Comparison of ENCODE assay signal across 12 mouse cellular contexts in genomic region chr5:141379836-141380773, GRCm38 (mm10).
DNase-seq lines count a peak whose midpoint lies in the region; ATAC-seq and TF ChIP-seq lines count a peak whose summit lies in the region.
"Had no signal": no experiment of that assay in that cellular context is flagged by ENCODE, and none has a peak within 500 bp of the region (broad histone marks: within the 10 kb centered on the region; RNA-seq: fewer than 3 reads in every experiment).

No protein-coding gene starts in this region.

- WGBS in heart, embryonic 10.5 days: 68% methylated on average over 9 of the region's 9 CpGs
- 45% methylated on average over 9 of the region's 9 CpGs for WGBS in embryonic facial prominence, embryonic 14.5 days
- WGBS in kidney, embryonic 16.5 days: 37% methylated on average over 9 of the region's 9 CpGs

- dilution Hi-C loops in CH12.LX (cut with MboI; ENCODE audit: extremely low pct_ligation_motif_present, extremely low pct_unique_long_range_greater_than_20kb, low sequenced_read_pairs): no loop called here

- H3K36me3 ChIP-seq in heart, embryonic 10.5 days: no peaks in the 10 kb centered on the region
- H3K36me3 ChIP-seq in CH12.LX (replicated peaks in 1 of 2; ENCODE audit: control insufficient read depth in 1 of 2, insufficient read depth in 1 of 2, low read length in 1 of 2): no peaks in the 10 kb centered on the region
- no peaks in the 10 kb centered on the region for H3K36me3 ChIP-seq in embryonic facial prominence, embryonic 14.5 days (ENCODE audit: control insufficient read depth, insufficient read depth, low read length)
- H3K36me3 ChIP-seq in kidney, embryonic 16.5 days (ENCODE audit: insufficient read depth, low read length): no peaks in the 10 kb centered on the region
- H3K36me3 ChIP-seq: heart, embryonic 13.5 days had no signal

- in situ Hi-C loops in CH12.LX (cut with MboI; ENCODE audit: low pct_ligation_motif_present, low pct_unique_long_range_greater_than_20kb, low sequenced_read_pairs): no loop called here

- no peak for TF ChIP-seq CTCF in CH12.LX (conservative IDR thresholded peaks at IDR 0.05 in 1 of 2, IDR thresholded peaks at IDR 0.05 in 1 of 2; ENCODE audit: low read depth in 2 of 2, low read length in 2 of 2)

- TF ChIP-seq EP300 in CH12.LX (IDR thresholded peaks at IDR 0.05; ENCODE audit: low read length): no peak

- DNase-seq in heart, embryonic 10.5 days (ENCODE audit: low spot score): no peak
- no peak for DNase-seq in heart, postnatal 4 days
- peak; percentile 34 for DNase-seq in CH12.LX (ENCODE audit: extremely low read depth)
- DNase-seq in embryonic facial prominence, embryonic 14.5 days (ENCODE audit: low spot score): peak; percentile 68
- DNase-seq in right cerebral cortex, postnatal 36 days (ENCODE audit: low spot score in 2 of 2): no peak
- DNase-seq in cerebellum, postnatal 14 days: no peak
- no peak for DNase-seq in layer of hippocampus, adult 8-10 months (ENCODE audit: low spot score in 2 of 2)
- DNase-seq: B cell, adult 2 months; lung, postnatal 14 days had no signal

- H3K27me3 ChIP-seq in heart, embryonic 10.5 days (ENCODE audit: insufficient read depth, poor library complexity, severe bottlenecking): no peaks in the 10 kb centered on the region
- H3K27me3 ChIP-seq in CH12.LX (replicated peaks): no peaks in the 10 kb centered on the region
- H3K27me3 ChIP-seq in embryonic facial prominence, embryonic 14.5 days (replicated peaks; ENCODE audit: control insufficient read depth, insufficient read depth, low read length): no peaks in the 10 kb centered on the region
- H3K27me3 ChIP-seq in kidney, embryonic 16.5 days (ENCODE audit: insufficient read depth, low read length): no peaks in the 10 kb centered on the region
- H3K27me3 ChIP-seq: heart, embryonic 13.5 days had no signal

- peak overlapping the region; percentile 52 for H3K27ac ChIP-seq in heart, embryonic 10.5 days
- H3K27ac ChIP-seq in CH12.LX (ENCODE audit: insufficient read depth, low read depth): no peak overlapping the region
- no peak overlapping the region for H3K27ac ChIP-seq in embryonic facial prominence, embryonic 14.5 days (replicated peaks; ENCODE audit: low read depth, low read length)
- H3K27ac ChIP-seq in kidney, embryonic 16.5 days (ENCODE audit: low read length): peak overlapping the region; percentile 93
- H3K27ac ChIP-seq: heart, embryonic 13.5 days; layer of hippocampus, adult 2 months had no signal

- ATAC-seq in embryonic facial prominence, embryonic 14.5 days (ENCODE audit: low read depth): peak; percentile 71
- peak; percentile 90 for ATAC-seq in kidney, embryonic 16.5 days (ENCODE audit: low FRiP score, low TSS enrichment)

- H3K4me3 ChIP-seq in heart, embryonic 10.5 days: no peak overlapping the region
- H3K4me3 ChIP-seq in CH12.LX (replicated peaks in 1 of 3; ENCODE audit: low read depth in 2 of 3, low read length in 2 of 3, poor library complexity in 1 of 3): no peak overlapping the region
- no peak overlapping the region for H3K4me3 ChIP-seq in embryonic facial prominence, embryonic 14.5 days (ENCODE audit: low read depth, low read length)
- no peak overlapping the region for H3K4me3 ChIP-seq in kidney, embryonic 16.5 days (ENCODE audit: low read length)
- H3K4me3 ChIP-seq: heart, embryonic 13.5 days; layer of hippocampus, adult 2 months had no signal

- no peak overlapping the region for H3K4me2 ChIP-seq in CH12.LX (ENCODE audit: insufficient read depth, low read depth, poor library complexity, severe bottlenecking)
- no peak overlapping the region for H3K4me2 ChIP-seq in embryonic facial prominence, embryonic 14.5 days (ENCODE audit: low read depth, low read length)
- H3K4me2 ChIP-seq in kidney, embryonic 16.5 days (replicated peaks; ENCODE audit: low read depth, low read length): peak overlapping the region; percentile 16
- H3K4me2 ChIP-seq: heart, embryonic 13.5 days had no signal

- TF ChIP-seq POLR2A in CH12.LX (IDR thresholded peaks at IDR 0.05; ENCODE audit: low read depth, low read length): no peak

- H3K4me1 ChIP-seq in heart, embryonic 10.5 days: peaks cover 21% of the 10 kb centered on the region
- H3K4me1 ChIP-seq in CH12.LX (ENCODE audit: control insufficient read depth in 1 of 2, insufficient read depth in 2 of 2): peaks cover 4 to 14% of the 10 kb centered on the region in 2 experiments; a peak in 3 of 4 replicates
- peaks cover 10% of the 10 kb centered on the region; the same call in 1 of the 2 replicates for H3K4me1 ChIP-seq in embryonic facial prominence, embryonic 14.5 days (ENCODE audit: control insufficient read depth, insufficient read depth, low read length)
- peaks cover 34% of the 10 kb centered on the region for H3K4me1 ChIP-seq in kidney, embryonic 16.5 days (ENCODE audit: insufficient read depth, low read length)

- H3K9ac ChIP-seq in CH12.LX (ENCODE audit: insufficient read depth, low read depth): no peak overlapping the region
- H3K9ac ChIP-seq in embryonic facial prominence, embryonic 14.5 days (ENCODE audit: low read depth, low read length): no peak overlapping the region
- peak overlapping the region; percentile 28; the same call in 1 of the 2 replicates for H3K9ac ChIP-seq in kidney, embryonic 16.5 days (replicated peaks; ENCODE audit: low read length)
- H3K9ac ChIP-seq: heart, embryonic 13.5 days had no signal

- no peaks in the 10 kb centered on the region for H3K79me2 ChIP-seq in CH12.LX (replicated peaks; ENCODE audit: control insufficient read depth, extremely low read depth, insufficient read depth, poor library complexity, severe bottlenecking)

- TF ChIP-seq RAD21 in CH12.LX (IDR thresholded peaks at IDR 0.05; ENCODE audit: low read depth, low read length): no peak

- no peaks in the 10 kb centered on the region for H3K9me3 ChIP-seq in heart, embryonic 10.5 days
- no peaks in the 10 kb centered on the region for H3K9me3 ChIP-seq in CH12.LX (replicated peaks; ENCODE audit: low read length)
- H3K9me3 ChIP-seq in embryonic facial prominence, embryonic 14.5 days (ENCODE audit: control insufficient read depth, low read length): no peaks in the 10 kb centered on the region
- no peaks in the 10 kb centered on the region for H3K9me3 ChIP-seq in kidney, embryonic 16.5 days (ENCODE audit: low read length)
- H3K9me3 ChIP-seq: heart, embryonic 13.5 days had no signal

TF ChIP-seq in CH12.LX, 34 proteins besides CTCF, POLR2A, EP300 and RAD21:
- TF ChIP-seq BHLHE40 (IDR thresholded peaks at IDR 0.05; ENCODE audit: low read depth, low read length) (no peak), POLR2AphosphoS2 (IDR thresholded peaks at IDR 0.05; ENCODE audit: low read depth, low read length) (no peak), HCFC1 (IDR thresholded peaks at IDR 0.05; ENCODE audit: low read depth, low read length) (no peak), CHD1 (IDR thresholded peaks at IDR 0.05; ENCODE audit: low read depth, low read length) (no peak), IRF4 (IDR thresholded peaks at IDR 0.05; ENCODE audit: low read depth, low read length) (no peak), MEF2A (IDR thresholded peaks at IDR 0.05; ENCODE audit: borderline replicate concordance, low read depth, low read length) (no peak), UBTF (IDR thresholded peaks at IDR 0.05; ENCODE audit: low read depth, low read length) (no peak), MAFK (IDR thresholded peaks at IDR 0.05; ENCODE audit: insufficient replicate concordance, low read length) (no peak), ELF1 (IDR thresholded peaks at IDR 0.05; ENCODE audit: low read depth, low read length) (no peak), SMC3 (IDR thresholded peaks at IDR 0.05; ENCODE audit: low read depth, low read length) (no peak), KAT2A (IDR thresholded peaks at IDR 0.05; ENCODE audit: insufficient replicate concordance, low read length) (no peak), MAX (IDR thresholded peaks at IDR 0.05; ENCODE audit: low read length) (no peak), ETS1 (conservative IDR thresholded peaks at IDR 0.05; ENCODE audit: low read depth, low read length) (no peak), ZNF384 (IDR thresholded peaks at IDR 0.05; ENCODE audit: low read depth, low read length) (no peak), MAZ (IDR thresholded peaks at IDR 0.05; ENCODE audit: low read depth, low read length) (no peak), JUN (IDR thresholded peaks at IDR 0.05; ENCODE audit: insufficient read depth, low read depth, low read length) (no peak), GABPA (IDR thresholded peaks at IDR 0.05; ENCODE audit: insufficient replicate concordance, low read depth, low read length) (no peak), RCOR1 (conservative IDR thresholded peaks at IDR 0.05; ENCODE audit: low read depth, low read length) (no peak), MXI1 (IDR thresholded peaks at IDR 0.05; ENCODE audit: low read depth, low read length) (no peak), JUND (conservative IDR thresholded peaks at IDR 0.05; ENCODE audit: low read depth, low read length) (no peak)

Comparison
In these comparisons a context has a peak if more than half of its experiments do, and no peak if none do; other contexts are left out.
1. DNase-seq: peak in CH12.LX (single experiment) and embryonic facial prominence, embryonic 14.5 days (single experiment); none in heart, embryonic 10.5 days (single experiment), heart, postnatal 4 days (single experiment), right cerebral cortex, postnatal 36 days (0 of 2), cerebellum, postnatal 14 days (0 of 2) and layer of hippocampus, adult 8-10 months (0 of 2).
2. H3K27ac ChIP-seq: peak in heart, embryonic 10.5 days (single experiment) and kidney, embryonic 16.5 days (single experiment); none in CH12.LX (single experiment) and embryonic facial prominence, embryonic 14.5 days (single experiment).